ENCODE assay signal across 22 mouse cellular contexts in the genomic region with DNA sequence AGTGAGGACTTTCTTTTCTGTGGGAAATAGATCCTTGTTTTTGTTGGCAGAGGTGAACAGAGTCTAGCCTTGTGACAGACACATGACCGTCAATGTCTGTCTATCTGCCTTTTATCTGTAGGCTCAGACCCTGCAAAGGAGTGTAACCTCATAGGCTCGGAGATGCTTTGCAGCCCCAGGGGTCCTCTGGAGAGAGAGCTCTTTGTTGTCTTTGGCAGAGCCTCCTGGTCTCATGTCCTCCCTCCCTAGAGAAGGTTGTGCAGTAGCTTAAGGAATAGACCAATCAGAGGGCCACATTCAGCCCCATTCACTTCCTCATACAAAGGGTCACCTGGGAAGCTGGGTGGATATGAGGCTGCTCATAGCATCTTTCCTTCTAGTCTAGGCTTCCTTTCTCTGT. TPM values are rescaled to one million over a fixed set of nuclear protein-coding genes. Genes with fewer than 3 reads are reported as not detected.
"Had no signal": no experiment of that assay in that cellular context is flagged by ENCODE, and none has a peak within 500 bp of the region (broad histone marks: within the 10 kb centered on the region; RNA-seq: fewer than 3 reads in every experiment).

No protein-coding gene starts in this region.

- H3K4me1 ChIP-seq: liver, embryonic 13.5 days; midbrain, embryonic 15.5 days; neural tube, embryonic 12.5 days; stomach, embryonic 15.5 days had no signal

- ATAC-seq: lung, postnatal 0 days; midbrain, embryonic 15.5 days had no signal

- DNase-seq: kidney, postnatal 25 days; layer of hippocampus, adult 9-11 months; liver; liver, embryonic 13.5 days; lung, embryonic 14.5 days; right cerebral cortex, adult 18-20 months; right cerebral cortex, postnatal 14 days; right cerebral cortex, postnatal 4 days; spleen, adult 18-20 months; thymus, postnatal 25 days had no signal

- H3K4me3 ChIP-seq: layer of hippocampus, adult 2 months; limb, embryonic 10.5 days; limb, embryonic 13.5 days; liver, embryonic 13.5 days; midbrain, embryonic 12.5 days; midbrain, embryonic 15.5 days; neural tube, embryonic 12.5 days; neural tube, embryonic 15.5 days; stomach, embryonic 15.5 days had no signal

- H3K27me3 ChIP-seq: limb, embryonic 13.5 days; liver, embryonic 13.5 days; midbrain, embryonic 12.5 days; midbrain, embryonic 15.5 days; neural tube, embryonic 12.5 days; stomach, embryonic 15.5 days had no signal

- H3K27ac ChIP-seq: kidney, postnatal 0 days; layer of hippocampus, adult 2 months; limb, embryonic 10.5 days; limb, embryonic 13.5 days; liver, embryonic 13.5 days; macrophage; midbrain, embryonic 12.5 days; midbrain, embryonic 15.5 days; neural tube, embryonic 12.5 days; neural tube, embryonic 15.5 days; stomach, embryonic 15.5 days had no signal

- H3K4me2 ChIP-seq: limb, embryonic 13.5 days; liver, embryonic 13.5 days; lung, embryonic 14.5 days; midbrain, embryonic 12.5 days; midbrain, embryonic 15.5 days; neural tube, embryonic 12.5 days; neural tube, embryonic 15.5 days; stomach, embryonic 15.5 days had no signal

- H3K36me3 ChIP-seq: limb, embryonic 10.5 days; limb, embryonic 13.5 days; liver, embryonic 13.5 days; midbrain, embryonic 12.5 days; midbrain, embryonic 15.5 days; neural tube, embryonic 12.5 days; neural tube, embryonic 15.5 days; stomach, embryonic 15.5 days had no signal

- H3K9me3 ChIP-seq: limb, embryonic 10.5 days; limb, embryonic 13.5 days; liver, embryonic 13.5 days; midbrain, embryonic 12.5 days; midbrain, embryonic 15.5 days; neural tube, embryonic 12.5 days; neural tube, embryonic 15.5 days; stomach, embryonic 15.5 days had no signal

- H3K9ac ChIP-seq: limb, embryonic 13.5 days; liver, embryonic 13.5 days; lung, embryonic 14.5 days; midbrain, embryonic 12.5 days; midbrain, embryonic 15.5 days; neural tube, embryonic 12.5 days; neural tube, embryonic 15.5 days; stomach, embryonic 15.5 days had no signal

RNA-seq across cellular contexts. Expression of a gene that starts 31.4 kb away (rescaled TPM):
- total RNA-seq: megakaryocyte, adult 5-6 weeks had no signal
- polyA plus RNA-seq: macrophage had no signal
